Mouse (Mus musculus): ENCODE measurements around the gene 1810010D01Rik. TPM values are rescaled to one million over a fixed set of nuclear protein-coding genes. Genes with fewer than 3 reads are reported as not detected.

The 1810010D01Rik gene
- polyA plus RNA-seq, 1 experiment from 2014 or later = 1.5 TPM

DNA sequence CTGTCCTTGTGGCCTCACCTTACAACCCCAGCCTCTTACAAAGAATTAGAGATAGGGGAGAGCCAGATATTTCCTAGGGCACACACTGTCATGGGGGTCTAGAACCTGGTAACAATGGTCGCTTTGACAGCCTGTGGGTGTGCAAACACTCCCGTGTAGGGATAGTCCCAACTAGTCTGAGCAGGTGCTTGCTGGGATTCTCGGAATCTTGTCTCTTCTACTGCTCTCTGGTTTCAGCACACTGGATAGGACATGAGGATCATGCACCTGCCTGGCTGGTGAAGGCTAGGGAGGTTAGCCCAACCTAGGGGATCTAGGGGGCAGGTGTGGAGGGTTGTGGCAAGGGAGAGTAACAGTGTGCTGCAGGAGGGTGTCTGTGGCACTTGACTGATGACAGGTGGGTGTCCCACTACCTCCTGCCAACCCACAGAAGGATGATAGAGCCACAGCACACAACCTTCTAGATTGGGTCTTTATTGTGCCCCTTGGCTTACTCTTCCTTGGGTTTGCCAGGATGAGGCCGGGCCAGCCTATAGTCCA, 2.5 kb downstream of the 1810010D01Rik start:
- Histone ChIP-seq H3K27ac (ENCODE audit: low read length) (peak overlapping the region; percentile 89), H3K36me3 (ENCODE audit: control insufficient read depth, insufficient read depth, low read length) (no peaks in the 10 kb centered on the region), H3K27me3 (ENCODE audit: control insufficient read depth, insufficient read depth, low read length) (no peaks in the 10 kb centered on the region), H3K9ac (ENCODE audit: low read length) (peak overlapping the region; percentile 80), H3K4me3 (replicated peaks; ENCODE audit: low read length) (no peak overlapping the region), H3K4me1 (ENCODE audit: control insufficient read depth, insufficient read depth, low read length) (peaks cover 16% of the 10 kb centered on the region), H3K4me2 (ENCODE audit: low read depth, low read length) (no peak overlapping the region), H3K9me3 (replicated peaks; ENCODE audit: control insufficient read depth, low read length) (no peaks in the 10 kb centered on the region)
- WGBS = 80% methylated on average over 4 of the region's 4 CpGs
- no peak for ATAC-seq (ENCODE audit: insufficient read depth, low FRiP score)

DNA sequence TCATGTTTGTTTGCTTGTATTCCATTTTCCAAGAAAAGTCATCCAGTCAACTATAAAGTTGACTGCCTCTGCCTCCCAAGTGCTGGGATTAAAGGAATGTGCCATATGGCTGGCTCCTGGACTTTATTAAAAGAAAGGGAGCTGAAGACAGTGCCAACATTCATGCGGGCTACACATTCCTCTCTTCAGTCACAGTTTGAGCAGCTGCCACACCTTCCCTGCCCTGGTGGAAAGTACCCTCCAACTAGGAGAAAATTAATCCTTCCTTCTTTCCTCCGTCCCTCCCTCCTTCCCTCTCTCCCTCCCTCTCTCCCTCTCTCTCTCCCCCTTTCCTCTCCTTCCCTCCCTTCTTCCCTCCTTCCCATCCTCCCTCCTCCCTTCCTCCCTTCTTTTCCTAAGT, 8.2 kb downstream of the 1810010D01Rik start:
- WGBS = 44% methylated on average over 2 of the region's 2 CpGs
- Histone ChIP-seq H3K4me1 (ENCODE audit: control insufficient read depth, insufficient read depth, low read length) (peaks cover 30% of the 10 kb centered on the region), H3K27me3 (ENCODE audit: control insufficient read depth, insufficient read depth, low read length) (no peaks in the 10 kb centered on the region), H3K4me3 (replicated peaks; ENCODE audit: low read length) (no peak overlapping the region), H3K9ac (ENCODE audit: low read length) (no peak overlapping the region), H3K36me3 (ENCODE audit: control insufficient read depth, insufficient read depth, low read length) (no peaks in the 10 kb centered on the region), H3K27ac (ENCODE audit: low read length) (no peak overlapping the region; the same call in 1 of the 2 replicates), H3K9me3 (replicated peaks; ENCODE audit: control insufficient read depth, low read length) (no peaks in the 10 kb centered on the region), H3K4me2 (ENCODE audit: low read depth, low read length) (no peak overlapping the region)
- ATAC-seq (ENCODE audit: insufficient read depth, low FRiP score) = no peak

DNA sequence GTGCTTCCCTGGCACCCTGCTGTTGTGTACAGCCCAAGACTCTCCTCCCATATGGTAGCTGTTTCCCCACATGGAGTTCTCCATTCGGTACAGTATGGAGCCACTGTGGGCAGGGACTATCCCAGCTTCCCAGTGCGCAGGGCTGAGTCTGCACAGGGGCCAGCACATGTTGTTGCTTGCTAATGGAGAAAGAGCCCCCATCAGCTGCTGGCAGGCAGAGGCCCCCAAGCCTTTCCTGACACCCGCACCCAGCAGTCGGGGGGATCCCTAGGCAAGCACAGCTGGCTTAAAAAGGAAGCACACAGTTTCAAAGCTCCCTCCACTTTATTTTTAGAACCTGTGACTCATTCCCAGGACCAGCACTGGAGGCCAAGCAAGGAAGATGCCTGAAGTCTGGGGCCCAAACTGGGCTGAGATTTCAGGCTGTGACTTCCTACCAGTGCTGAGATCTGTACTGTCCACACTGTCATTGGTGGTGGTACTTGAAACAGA, 9.7 kb downstream of the 1810010D01Rik start:
- H3K27ac ChIP-seq (ENCODE audit: low read length) = peak overlapping the region; percentile 84
- 22% methylated on average over 4 of the region's 4 CpGs for WGBS
- H3K4me1 ChIP-seq (ENCODE audit: control insufficient read depth, insufficient read depth, low read length) = peaks cover 40% of the 10 kb centered on the region
- no peak overlapping the region for H3K4me2 ChIP-seq (ENCODE audit: low read depth, low read length)
- no peaks in the 10 kb centered on the region for H3K27me3 ChIP-seq (ENCODE audit: control insufficient read depth, insufficient read depth, low read length)
- no peak overlapping the region for H3K9ac ChIP-seq (ENCODE audit: low read length)
- no peaks in the 10 kb centered on the region for H3K9me3 ChIP-seq (replicated peaks; ENCODE audit: control insufficient read depth, low read length)
- ATAC-seq (ENCODE audit: insufficient read depth, low FRiP score) = peak; percentile 72
- no peak overlapping the region for H3K4me3 ChIP-seq (replicated peaks; ENCODE audit: low read length)
- H3K36me3 ChIP-seq (ENCODE audit: control insufficient read depth, insufficient read depth, low read length) = no peaks in the 10 kb centered on the region

DNA sequence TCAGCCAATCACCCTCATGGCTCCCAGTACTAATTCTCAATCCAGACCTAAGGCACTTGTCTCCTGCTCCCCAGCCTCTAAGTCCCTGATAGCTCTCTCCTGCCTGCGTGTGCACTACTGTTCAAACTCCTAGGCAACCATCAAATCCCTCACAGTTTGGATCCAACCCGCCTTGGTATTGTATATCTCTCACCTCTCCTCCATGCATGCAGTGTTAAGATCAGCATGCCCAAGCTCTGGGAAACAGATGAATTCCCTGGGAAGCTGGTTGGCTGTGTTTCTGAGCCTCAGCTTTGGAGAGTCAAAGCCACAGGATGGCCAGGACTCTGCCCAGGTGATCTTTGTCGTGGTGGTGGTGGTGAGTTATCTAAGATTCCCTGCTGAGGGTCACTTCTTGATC, 10.2 kb downstream of the 1810010D01Rik start:
- Histone ChIP-seq H3K4me2 (ENCODE audit: low read depth, low read length) (no peak overlapping the region), H3K36me3 (ENCODE audit: control insufficient read depth, insufficient read depth, low read length) (no peaks in the 10 kb centered on the region), H3K27me3 (ENCODE audit: control insufficient read depth, insufficient read depth, low read length) (no peaks in the 10 kb centered on the region), H3K27ac (ENCODE audit: low read length) (peak overlapping the region; percentile 84), H3K4me3 (replicated peaks; ENCODE audit: low read length) (no peak overlapping the region), H3K4me1 (ENCODE audit: control insufficient read depth, insufficient read depth, low read length) (peaks cover 40% of the 10 kb centered on the region), H3K9ac (ENCODE audit: low read length) (peak overlapping the region; percentile 38; the same call in 1 of the 2 replicates), H3K9me3 (replicated peaks; ENCODE audit: control insufficient read depth, low read length) (no peaks in the 10 kb centered on the region)
- WGBS = 46% methylated on average over 3 of the region's 3 CpGs
- ATAC-seq (ENCODE audit: insufficient read depth, low FRiP score) = no peak

DNA sequence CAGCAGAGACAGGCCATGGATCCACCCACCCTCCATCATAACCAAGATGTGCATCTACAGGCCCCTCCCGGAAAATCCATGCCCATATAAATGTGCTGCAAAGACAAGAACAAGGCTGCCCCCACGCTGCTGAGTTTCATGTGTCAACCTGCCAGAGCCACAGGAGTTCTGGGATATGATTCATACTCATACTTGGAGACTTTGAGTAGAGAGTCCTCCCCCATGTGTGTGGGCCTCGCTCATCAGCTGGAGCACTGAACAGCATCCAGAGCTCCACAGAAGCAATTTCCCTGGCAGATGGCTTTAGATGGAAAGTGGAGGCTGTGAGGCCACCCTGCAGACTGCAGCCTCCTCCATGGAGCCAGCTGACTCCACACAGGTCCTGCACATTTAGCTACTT, 10.9 kb downstream of the 1810010D01Rik start:
- Histone ChIP-seq H3K27ac (ENCODE audit: low read length) (peak overlapping the region; percentile 84; the same call in 1 of the 2 replicates), H3K9me3 (replicated peaks; ENCODE audit: control insufficient read depth, low read length) (no peaks in the 10 kb centered on the region), H3K4me3 (replicated peaks; ENCODE audit: low read length) (no peak overlapping the region), H3K27me3 (ENCODE audit: control insufficient read depth, insufficient read depth, low read length) (no peaks in the 10 kb centered on the region), H3K4me2 (ENCODE audit: low read depth, low read length) (no peak overlapping the region), H3K4me1 (ENCODE audit: control insufficient read depth, insufficient read depth, low read length) (peaks cover 40% of the 10 kb centered on the region), H3K36me3 (ENCODE audit: control insufficient read depth, insufficient read depth, low read length) (no peaks in the 10 kb centered on the region), H3K9ac (ENCODE audit: low read length) (no peak overlapping the region)
- 49% methylated on average over 3 of the region's 3 CpGs for WGBS
- peak; percentile 31; the same call in 1 of the 2 replicates for ATAC-seq (ENCODE audit: insufficient read depth, low FRiP score)

DNA sequence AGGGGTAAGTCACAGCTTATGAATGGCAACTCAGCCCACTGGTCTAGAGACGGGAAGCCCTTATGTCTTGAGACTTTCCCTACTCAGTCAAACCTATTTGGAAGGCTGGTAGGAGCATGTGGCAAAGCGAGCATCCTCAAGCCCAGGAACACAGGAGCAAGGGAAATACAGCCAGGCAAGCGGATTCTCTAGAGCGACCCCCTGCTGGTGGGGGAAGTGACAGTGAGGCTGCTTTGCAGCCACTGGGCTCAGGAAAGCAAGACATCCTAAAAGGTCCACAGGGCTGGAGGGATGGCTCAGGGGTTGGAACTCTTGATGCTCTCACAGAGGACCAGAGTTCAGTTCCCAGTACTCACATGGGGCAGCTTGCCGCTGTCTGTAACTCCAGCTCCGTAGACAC, 11.6 kb downstream of the 1810010D01Rik start:
- no peaks in the 10 kb centered on the region for H3K27me3 ChIP-seq (ENCODE audit: control insufficient read depth, insufficient read depth, low read length)
- peaks cover 40% of the 10 kb centered on the region for H3K4me1 ChIP-seq (ENCODE audit: control insufficient read depth, insufficient read depth, low read length)
- H3K4me2 ChIP-seq (ENCODE audit: low read depth, low read length) = no peak overlapping the region
- H3K9ac ChIP-seq (ENCODE audit: low read length) = no peak overlapping the region
- 87% methylated on average over 6 of the region's 6 CpGs for WGBS
- no peaks in the 10 kb centered on the region for H3K36me3 ChIP-seq (ENCODE audit: control insufficient read depth, insufficient read depth, low read length)
- ATAC-seq (ENCODE audit: insufficient read depth, low FRiP score) = no peak
- no peak overlapping the region for H3K4me3 ChIP-seq (replicated peaks; ENCODE audit: low read length)
- no peaks in the 10 kb centered on the region for H3K9me3 ChIP-seq (replicated peaks; ENCODE audit: control insufficient read depth, low read length)
- H3K27ac ChIP-seq (ENCODE audit: low read length) = peak overlapping the region; percentile 9; the same call in 1 of the 2 replicates

DNA sequence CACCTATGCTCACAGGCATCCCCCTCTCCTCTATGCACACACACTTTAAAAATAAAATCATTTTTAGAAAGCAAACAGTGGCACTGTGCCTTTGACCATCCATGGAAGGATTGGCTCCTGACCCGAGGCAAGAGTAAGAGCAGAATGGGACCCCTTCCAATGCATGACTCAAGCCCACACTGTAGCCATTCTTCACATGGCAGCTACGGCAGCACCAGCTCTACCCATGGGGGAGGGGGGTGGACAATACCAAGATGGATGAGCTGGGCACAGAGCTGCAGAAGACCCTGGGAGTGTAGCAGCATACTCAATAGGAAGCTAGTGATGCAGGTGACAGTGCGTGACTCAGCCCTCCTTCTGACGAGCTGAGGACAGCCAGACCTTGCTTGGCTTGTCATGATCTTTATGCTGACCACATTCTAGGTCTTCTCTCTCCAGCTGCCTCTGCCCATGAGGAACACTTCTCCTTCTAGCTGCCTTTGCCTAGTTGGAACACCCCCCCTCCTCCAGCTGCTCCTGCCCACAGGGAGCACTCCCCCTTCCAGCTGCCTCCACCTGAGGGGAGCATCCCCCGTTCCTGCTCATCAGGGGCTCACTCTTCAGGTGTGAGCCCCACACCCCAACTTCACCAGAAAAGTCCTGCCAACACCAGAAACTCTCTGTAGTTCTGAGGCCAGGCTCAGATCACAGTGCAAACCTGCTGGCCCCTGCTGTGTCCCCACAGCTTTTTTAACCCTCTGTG, 12.6 kb downstream of the 1810010D01Rik start:
- no peaks in the 10 kb centered on the region for H3K27me3 ChIP-seq (ENCODE audit: control insufficient read depth, insufficient read depth, low read length)

DNA sequence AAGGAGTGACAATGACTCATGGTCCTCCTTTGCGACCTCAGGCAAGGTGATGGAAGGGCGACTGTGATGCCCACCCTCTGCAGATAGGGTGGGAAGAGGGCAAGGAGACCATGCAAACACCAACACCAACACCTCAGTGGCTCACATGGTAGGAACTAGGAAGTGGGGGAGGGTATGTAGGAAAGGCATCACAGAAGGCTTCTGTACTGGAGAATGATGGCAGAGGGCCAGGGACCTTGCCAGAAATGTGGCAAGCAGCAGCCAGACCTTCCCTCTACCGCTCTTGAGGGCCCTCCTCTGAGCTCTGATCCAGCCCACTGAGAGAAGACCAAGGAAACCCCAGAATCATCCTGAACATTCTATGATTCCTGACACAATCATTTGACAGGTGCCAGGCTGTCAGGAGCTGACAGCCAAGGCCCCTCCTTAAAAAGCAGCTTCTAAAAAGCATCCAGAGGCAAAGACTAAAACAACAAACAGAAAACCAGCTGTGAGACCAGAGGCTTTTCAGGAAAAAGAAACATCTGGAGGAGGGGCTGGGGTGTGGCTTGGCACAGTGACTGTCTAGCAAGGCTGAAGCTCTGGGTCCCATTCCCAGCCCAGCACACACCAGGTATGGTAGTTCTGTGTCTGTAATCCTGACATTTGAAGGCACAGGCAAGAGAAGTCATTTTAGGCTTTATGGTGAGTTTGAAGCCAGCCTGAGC, 13.3 kb downstream of the 1810010D01Rik start:
- peak; percentile 30; the same call in 1 of the 2 replicates for ATAC-seq (ENCODE audit: insufficient read depth, low FRiP score)

More for the DNA sequence above, 12.6 kb downstream of the 1810010D01Rik start:
- Histone ChIP-seq H3K4me1 (ENCODE audit: control insufficient read depth, insufficient read depth, low read length) (peaks cover 40% of the 10 kb centered on the region), H3K27ac (ENCODE audit: low read length) (peak overlapping the region; percentile 30), H3K4me3 (replicated peaks; ENCODE audit: low read length) (no peak overlapping the region), H3K9me3 (replicated peaks; ENCODE audit: control insufficient read depth, low read length) (no peaks in the 10 kb centered on the region), H3K4me2 (ENCODE audit: low read depth, low read length) (no peak overlapping the region), H3K9ac (ENCODE audit: low read length) (no peak overlapping the region), H3K36me3 (ENCODE audit: control insufficient read depth, insufficient read depth, low read length) (no peaks in the 10 kb centered on the region)
- WGBS = 43% methylated on average over 5 of the region's 5 CpGs
- no peak for ATAC-seq (ENCODE audit: insufficient read depth, low FRiP score)

DNA sequence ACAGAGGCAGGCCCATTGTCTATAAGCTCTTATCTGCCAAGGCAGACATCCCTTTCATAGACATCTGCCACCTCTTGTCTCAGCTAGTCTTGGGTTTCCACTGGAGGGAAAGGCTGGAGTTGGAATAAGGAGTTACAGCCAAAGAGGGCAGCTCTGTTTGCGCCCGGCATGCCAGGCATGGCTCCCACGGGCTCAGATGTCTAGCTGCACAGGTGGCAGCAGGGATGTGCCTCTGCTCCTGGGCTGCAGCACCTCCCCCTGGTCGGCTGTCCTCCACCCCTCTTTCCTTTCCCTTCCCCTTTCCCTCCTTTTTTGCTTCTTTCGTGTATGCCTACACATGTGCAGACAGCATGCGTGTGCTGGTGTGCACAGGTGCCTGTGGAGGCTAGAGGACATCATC, 15.1 kb downstream of the 1810010D01Rik start:
- no peaks in the 10 kb centered on the region for H3K27me3 ChIP-seq (ENCODE audit: control insufficient read depth, insufficient read depth, low read length)
- no peak overlapping the region for H3K27ac ChIP-seq (ENCODE audit: low read length)
- no peak overlapping the region for H3K4me2 ChIP-seq (ENCODE audit: low read depth, low read length)
- no peak overlapping the region for H3K4me3 ChIP-seq (replicated peaks; ENCODE audit: low read length)
- peaks cover 29% of the 10 kb centered on the region for H3K4me1 ChIP-seq (ENCODE audit: control insufficient read depth, insufficient read depth, low read length)
- WGBS = 74% methylated on average over 6 of the region's 6 CpGs
- H3K9ac ChIP-seq (ENCODE audit: low read length) = no peak overlapping the region
- H3K9me3 ChIP-seq (replicated peaks; ENCODE audit: control insufficient read depth, low read length) = no peaks in the 10 kb centered on the region
- ATAC-seq (ENCODE audit: insufficient read depth, low FRiP score) = no peak
- no peaks in the 10 kb centered on the region for H3K36me3 ChIP-seq (ENCODE audit: control insufficient read depth, insufficient read depth, low read length)

More for the DNA sequence above, 13.3 kb downstream of the 1810010D01Rik start:
- Histone ChIP-seq H3K9me3 (replicated peaks; ENCODE audit: control insufficient read depth, low read length) (no peaks in the 10 kb centered on the region), H3K9ac (ENCODE audit: low read length) (0 out of 2 replicates have a peak overlapping the region, but pooled peaks have one; percentile 25), H3K4me3 (replicated peaks; ENCODE audit: low read length) (no peak overlapping the region), H3K27ac (ENCODE audit: low read length) (peak overlapping the region; percentile 30), H3K36me3 (ENCODE audit: control insufficient read depth, insufficient read depth, low read length) (no peaks in the 10 kb centered on the region), H3K27me3 (ENCODE audit: control insufficient read depth, insufficient read depth, low read length) (no peaks in the 10 kb centered on the region), H3K4me1 (ENCODE audit: control insufficient read depth, insufficient read depth, low read length) (peaks cover 40% of the 10 kb centered on the region), H3K4me2 (ENCODE audit: low read depth, low read length) (no peak overlapping the region)
- 58% methylated on average over 3 of the region's 3 CpGs for WGBS
